Mouse (Mus musculus) Muller cell, postnatal 12 days (primary cell): Measurements from ENCODE around the gene Crip1.
A peak's percentile ranks its signal among the peaks of the same experiment; 100 is the strongest.

ENCODE experiments used
- DNase-seq: peaks from one replicate; pipeline ENCODE4 v3.0.0-alpha.2; 2015; ENCODE audit errors: inconsistent ontology term

Crip1 gene

GRCm38 (mm10) chr12:113146112-113147057 lies at the start of gene Crip1:
Crip1 (plus strand) TSS chr12:113146316.
- DNase-seq, result peak; percentile 83

GRCm38 (mm10) chr12:113097040-113097439 lies 49.1 kb upstream of the Crip1 start:
- no peak for DNase-seq

GRCm38 (mm10) chr12:113097749-113098281 lies 48.3 kb upstream of the Crip1 start, which contains the start of gene Mta1:
Mta1 (plus strand) TSS chr12:113098278.
- DNase-seq, result peak; percentile 75

GRCm38 (mm10) chr12:113098530-113099151 lies 47.5 kb upstream of the Crip1 start:
- DNase-seq, result peak; percentile 40

GRCm38 (mm10) chr12:113099470-113100237 lies 46.5 kb upstream of the Crip1 start:
- no peak for DNase-seq

- DNase-seq, result peak; percentile 37
Observed at GRCm38 (mm10) chr12:113100448-113101076, 45.6 kb upstream of the Crip1 start.

- DNase-seq, result no peak
Observed at GRCm38 (mm10) chr12:113101251-113101960, 44.7 kb upstream of the Crip1 start.

GRCm38 (mm10) chr12:113102461-113102860 lies 43.7 kb upstream of the Crip1 start:
- peak; percentile 69 for DNase-seq

- DNase-seq, result no peak
Observed at GRCm38 (mm10) chr12:113103846-113104451, 42.2 kb upstream of the Crip1 start.

GRCm38 (mm10) chr12:113106386-113106785 lies 39.7 kb upstream of the Crip1 start:
- peak; percentile 54 for DNase-seq

- DNase-seq, result no peak
Observed at GRCm38 (mm10) chr12:113107431-113108124, 38.5 kb upstream of the Crip1 start.

GRCm38 (mm10) chr12:113108528-113109283 lies 37.4 kb upstream of the Crip1 start:
- DNase-seq, result no peak

- no peak for DNase-seq
Observed at GRCm38 (mm10) chr12:113109801-113110200, 36.3 kb upstream of the Crip1 start.

- no peak for DNase-seq
Observed at GRCm38 (mm10) chr12:113114141-113114540, 32.0 kb upstream of the Crip1 start.

GRCm38 (mm10) chr12:113114856-113115538 lies 31.1 kb upstream of the Crip1 start:
- DNase-seq, result no peak

GRCm38 (mm10) chr12:113119516-113120410 lies 26.4 kb upstream of the Crip1 start:
- peak; percentile 66 for DNase-seq

- no peak for DNase-seq
Observed at GRCm38 (mm10) chr12:113124726-113125125, 21.4 kb upstream of the Crip1 start.
